Mouse (Mus musculus) lung, embryonic 14.5 days (tissue): ENCODE results near the gene Pla2g6. TPM values are rescaled to one million over a fixed set of nuclear protein-coding genes. Genes with fewer than 3 reads are reported as not detected.

ENCODE experiments used
- ATAC-seq: fragments of 200-750 bp; cut with Nextera tagmentation; 2 replicates; pipeline ENCODE4 v1.8.0; 2017; ENCODE audit warnings: mild to moderate bottlenecking, moderate TSS enrichment, moderate library complexity; ENCODE audit not compliant: insufficient read depth
- DNase-seq: peaks from one replicate; pipeline ENCODE4 v3.0.0-alpha.2; 2015
- H3K27ac ChIP-seq: fragments of 300-500 bp; sonication (generic); 2 replicates; pipeline ENCODE4 v1.5.1; 2014; ENCODE audit warnings: low read depth, mild to moderate bottlenecking, moderate library complexity
- H3K27me3 ChIP-seq: fragments of 300-500 bp; sonication (generic); 2 replicates; pipeline ENCODE4 v1.6.1; 2014; ENCODE audit warnings: low read length, control low read depth; ENCODE audit not compliant: insufficient read depth
- H3K36me3 ChIP-seq: fragments of 300-500 bp; sonication (generic); 2 replicates; pipeline ENCODE4 v1.6.1; 2014; ENCODE audit warnings: control low read depth; ENCODE audit not compliant: insufficient read depth
- H3K4me1 ChIP-seq: fragments of 300-500 bp; sonication (generic); 2 replicates; pipeline ENCODE4 v1.6.1; 2014; ENCODE audit warnings: antibody characterized with exemption, control low read depth; ENCODE audit not compliant: insufficient read depth
- H3K4me2 ChIP-seq: fragments of 300-500 bp; sonication (generic); 2 replicates; pipeline ENCODE4 v1.6.1; 2014; ENCODE audit warnings: mild to moderate bottlenecking
- H3K4me3 ChIP-seq: fragments of 300-500 bp; sonication (generic); 2 replicates; pipeline ENCODE4 v1.5.1; 2014; ENCODE audit warnings: low read depth, low read length
- H3K9ac ChIP-seq: fragments of 300-500 bp; sonication (generic); 2 replicates; pipeline ENCODE4 v1.6.1; 2014
- H3K9me3 ChIP-seq: fragments of 300-500 bp; sonication (generic); 2 replicates; pipeline ENCODE4 v1.6.1; 2016; ENCODE audit warnings: low read depth, low read length, control low read depth
- CTCF ChIP-seq: IDR thresholded peaks from 2 replicates; pipeline ENCODE4 v1.5.1; 2016; ENCODE audit warnings: antibody characterized with exemption, low read depth
- WGBS: fragments of 180-500 bp; shearing (Covaris S2); extraction: QIAGEN DNeasy Blood & Tissue Kit; methylation state at CpG from one replicate; pipeline ENCODE4 v1.1.7; 2014; 5-methylcytosine and 5-hydroxymethylcytosine counted together
- polyA plus RNA-seq: library from polyadenylated mRNA; unstranded; fragments of >200 nt; fragmentation: Nextera tagmentation; extraction: Ambion mirVana; gene quantifications from 2 replicates; pipeline ENCODE4 v1.2.1, GENCODE M21; 2014

Gene Pla2g6
- polyA plus RNA-seq, 1 experiment from 2014 or later, result 18.4 TPM

GRCm38 (mm10) chr15:79287091-79287490 is 41.1 kb downstream of the Pla2g6 start:
- Histone ChIP-seq H3K9ac (no peak overlapping the region), H3K27ac (no peak overlapping the region), H3K9me3 (no peaks in the 10 kb centered on the region), H3K4me2 (no peak overlapping the region), H3K4me3 (no peak overlapping the region), H3K36me3 (0 out of 2 replicates have a peak, but pooled peaks cover 20% of the 10 kb centered on the region), H3K4me1 (no peaks in the 10 kb centered on the region), H3K27me3 (no peaks in the 10 kb centered on the region)
- ATAC-seq (no peak), DNase-seq (no peak)
- WGBS, result 87% methylated on average over 7 of the region's 7 CpGs
- no peak for TF ChIP-seq CTCF

DNA sequence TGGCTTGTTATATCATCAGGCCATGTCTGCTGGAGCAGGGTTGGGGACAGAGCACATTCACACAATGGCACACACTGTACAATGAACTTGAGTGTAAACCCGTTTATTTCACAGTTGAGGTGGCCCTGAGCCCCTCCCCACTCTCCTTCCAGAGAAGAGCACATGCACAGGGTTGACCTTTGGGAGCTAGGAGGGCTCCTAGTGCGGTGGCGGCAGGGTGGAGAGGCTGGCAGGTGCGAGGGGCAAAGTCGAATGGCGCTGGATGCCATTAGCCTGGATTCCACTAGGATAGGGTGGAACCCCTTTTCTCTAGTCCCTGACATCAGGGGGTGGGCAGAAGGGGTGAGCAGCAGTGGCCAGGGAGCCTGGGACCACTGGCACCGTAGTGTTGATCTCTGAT is 42.0 kb downstream of the Pla2g6 start:
- H3K4me1 ChIP-seq, result no peaks in the 10 kb centered on the region; the same call in 1 of the 2 replicates
- H3K4me2 ChIP-seq, result no peak overlapping the region
- H3K27ac ChIP-seq, result no peak overlapping the region
- ATAC-seq (no peak), DNase-seq (no peak)
- no peaks in the 10 kb centered on the region for H3K27me3 ChIP-seq
- no peak overlapping the region for H3K4me3 ChIP-seq
- H3K9me3 ChIP-seq, result no peaks in the 10 kb centered on the region
- H3K9ac ChIP-seq, result no peak overlapping the region
- WGBS, result 81% methylated on average over 7 of the region's 7 CpGs
- 0 out of 2 replicates have a peak, but pooled peaks cover 20% of the 10 kb centered on the region for H3K36me3 ChIP-seq
- no peak for TF ChIP-seq CTCF

DNA sequence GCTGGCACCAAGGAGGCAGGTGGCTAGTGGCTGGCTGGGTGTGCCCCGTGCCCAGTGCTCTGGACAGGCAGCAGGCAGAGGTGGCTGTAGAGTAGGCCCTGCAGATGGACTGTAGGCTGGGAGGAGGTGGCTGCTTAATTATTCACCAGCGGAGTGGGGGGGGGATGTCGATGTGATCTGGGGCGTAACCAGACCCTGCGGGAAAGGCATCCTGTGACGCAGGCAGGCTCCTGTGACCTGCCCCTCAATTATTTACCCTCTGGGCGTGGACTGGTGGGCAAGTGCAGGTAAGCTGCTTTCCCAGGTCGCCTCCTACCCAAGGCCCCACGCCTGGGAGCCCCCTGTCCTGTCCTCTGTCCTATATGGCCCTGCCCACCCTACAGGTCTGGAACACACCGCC is 42.8 kb downstream of the Pla2g6 start, which contains the start of gene Baiap2l2:
Gene Baiap2l2, minus strand, starts transcription at position 139 of the 400 bp plus-strand sequence.
- DNase-seq (no peak), ATAC-seq (peak; percentile 30; the same call in 1 of the 2 replicates)
- H3K27ac ChIP-seq, result no peak within 1 kb of the TSS
- H3K9ac ChIP-seq, result no peak within 1 kb of the TSS
- no peak within 1 kb of the TSS for H3K4me3 ChIP-seq
- H3K4me2 ChIP-seq, result no peak within 1 kb of the TSS
- 0 out of 2 replicates have a peak, but pooled peaks cover 20% of the 10 kb centered on the region for H3K36me3 ChIP-seq
- peaks cover 3% of the 10 kb centered on the region; the same call in 1 of the 2 replicates for H3K4me1 ChIP-seq
- no peaks in the 10 kb centered on the region for H3K9me3 ChIP-seq
- WGBS, result 49% methylated on average over 10 of the region's 10 CpGs
- no peaks in the 10 kb centered on the region for H3K27me3 ChIP-seq
- TF ChIP-seq CTCF, result no peak

DNA sequence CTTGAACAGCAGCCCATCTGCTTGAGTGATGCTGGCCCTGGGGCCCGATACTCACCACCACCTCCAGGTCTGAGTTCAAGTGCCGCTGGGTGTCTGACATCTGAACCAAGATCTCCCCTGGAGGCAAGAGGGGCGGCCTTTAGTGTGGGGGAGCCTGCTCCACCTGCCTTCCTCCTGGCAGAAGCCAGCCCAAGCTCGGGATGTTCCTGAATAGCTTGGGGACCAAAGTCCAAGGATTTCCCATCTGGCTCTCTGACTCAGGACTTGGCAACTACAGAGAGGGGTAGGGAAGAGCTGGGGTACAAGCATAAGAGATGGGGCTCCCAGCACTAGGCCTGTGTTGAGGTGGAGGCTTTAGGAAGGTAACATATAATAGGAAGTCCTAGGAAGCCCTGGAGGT is 44.8 kb downstream of the Pla2g6 start:
- H3K27ac ChIP-seq, result no peak overlapping the region
- ATAC-seq, result no peak
- 79% methylated on average over 4 of the region's 4 CpGs for WGBS
- H3K9me3 ChIP-seq, result no peaks in the 10 kb centered on the region
- DNase-seq, result no peak
- no peak overlapping the region for H3K9ac ChIP-seq
- H3K4me2 ChIP-seq, result no peak overlapping the region
- H3K36me3 ChIP-seq, result 0 out of 2 replicates have a peak, but pooled peaks cover 14% of the 10 kb centered on the region
- peaks cover 3% of the 10 kb centered on the region; the same call in 1 of the 2 replicates for H3K4me1 ChIP-seq
- no peak overlapping the region for H3K4me3 ChIP-seq
- no peaks in the 10 kb centered on the region for H3K27me3 ChIP-seq
- TF ChIP-seq CTCF, result no peak

DNA sequence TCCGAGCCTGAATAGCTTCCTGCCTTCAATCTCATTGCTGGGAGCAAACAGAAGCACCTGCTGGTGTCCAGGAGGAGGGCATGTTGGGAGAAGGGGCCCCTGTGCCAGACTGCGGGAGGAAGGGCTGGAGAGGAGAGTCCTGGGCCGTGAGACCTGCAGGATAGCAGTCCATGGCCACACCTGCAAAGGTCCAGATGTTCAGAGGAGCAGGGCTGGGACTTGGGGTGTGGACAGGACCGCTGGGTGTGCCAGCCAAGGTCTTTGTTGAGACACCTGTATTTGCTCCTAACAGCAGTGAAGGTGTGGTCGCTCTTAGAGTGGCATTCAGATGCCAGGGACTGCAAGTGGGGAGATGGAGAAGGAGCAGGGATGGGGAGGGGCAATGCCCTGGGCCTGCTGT is 45.8 kb downstream of the Pla2g6 start:
- Histone ChIP-seq H3K9me3 (no peaks in the 10 kb centered on the region), H3K27ac (no peak overlapping the region), H3K36me3 (0 out of 2 replicates have a peak, but pooled peaks cover 13% of the 10 kb centered on the region), H3K4me1 (peaks cover 3% of the 10 kb centered on the region; the same call in 1 of the 2 replicates), H3K9ac (no peak overlapping the region), H3K27me3 (no peaks in the 10 kb centered on the region), H3K4me3 (no peak overlapping the region), H3K4me2 (no peak overlapping the region)
- TF ChIP-seq CTCF, result no peak
- DNase-seq (no peak), ATAC-seq (no peak)
- 73% methylated on average over 5 of the region's 5 CpGs for WGBS

GRCm38 (mm10) chr15:79281389-79281788 is 46.8 kb downstream of the Pla2g6 start:
- peak; percentile 74 for DNase-seq
- no peaks in the 10 kb centered on the region for H3K9me3 ChIP-seq
- ATAC-seq, result peak; percentile 64
- H3K4me2 ChIP-seq, result no peak overlapping the region
- 0 out of 2 replicates have a peak, but pooled peaks cover 7% of the 10 kb centered on the region for H3K36me3 ChIP-seq
- WGBS, result 77% methylated on average over 1 of the region's 1 CpGs
- no peak for TF ChIP-seq CTCF
- no peak overlapping the region for H3K4me3 ChIP-seq
- peak overlapping the region; percentile 32; the same call in 1 of the 2 replicates for H3K27ac ChIP-seq
- H3K4me1 ChIP-seq, result peaks cover 3% of the 10 kb centered on the region; the same call in 1 of the 2 replicates
- no peaks in the 10 kb centered on the region for H3K27me3 ChIP-seq
- no peak overlapping the region for H3K9ac ChIP-seq

DNA sequence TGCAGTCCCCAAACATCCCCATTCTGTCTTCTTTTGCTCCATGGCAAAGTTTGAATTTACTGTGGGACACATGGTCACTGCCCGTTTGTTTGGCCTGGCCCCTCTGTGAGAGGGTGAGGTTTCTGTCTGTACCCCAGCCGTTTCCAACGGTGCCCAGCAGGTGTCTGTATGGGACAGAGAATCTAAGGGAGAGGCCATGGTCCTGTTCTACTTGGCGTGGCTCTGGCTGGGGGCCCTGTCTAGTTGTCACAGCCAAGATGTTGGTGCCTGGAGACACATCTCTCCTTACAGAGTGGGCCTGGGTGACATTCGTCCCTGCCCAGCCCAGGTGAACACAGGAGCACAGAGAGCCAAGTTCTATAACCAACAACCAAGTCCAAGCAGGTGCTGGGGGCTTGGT is 47.3 kb downstream of the Pla2g6 start:
- Histone ChIP-seq H3K9ac (no peak overlapping the region), H3K27ac (peak overlapping the region; percentile 27; the same call in 1 of the 2 replicates), H3K4me3 (no peak overlapping the region), H3K36me3 (0 out of 2 replicates have a peak, but pooled peaks cover 2% of the 10 kb centered on the region), H3K4me1 (peaks cover 3% of the 10 kb centered on the region; the same call in 1 of the 2 replicates), H3K9me3 (no peaks in the 10 kb centered on the region), H3K27me3 (no peaks in the 10 kb centered on the region), H3K4me2 (no peak overlapping the region)
- ATAC-seq (peak; percentile 41; the same call in 1 of the 2 replicates), DNase-seq (peak; percentile 37)
- 44% methylated on average over 5 of the region's 5 CpGs for WGBS
- TF ChIP-seq CTCF, result peak; percentile 63
